ENCODE assay signal across 15 mouse cellular contexts in the genomic region with DNA sequence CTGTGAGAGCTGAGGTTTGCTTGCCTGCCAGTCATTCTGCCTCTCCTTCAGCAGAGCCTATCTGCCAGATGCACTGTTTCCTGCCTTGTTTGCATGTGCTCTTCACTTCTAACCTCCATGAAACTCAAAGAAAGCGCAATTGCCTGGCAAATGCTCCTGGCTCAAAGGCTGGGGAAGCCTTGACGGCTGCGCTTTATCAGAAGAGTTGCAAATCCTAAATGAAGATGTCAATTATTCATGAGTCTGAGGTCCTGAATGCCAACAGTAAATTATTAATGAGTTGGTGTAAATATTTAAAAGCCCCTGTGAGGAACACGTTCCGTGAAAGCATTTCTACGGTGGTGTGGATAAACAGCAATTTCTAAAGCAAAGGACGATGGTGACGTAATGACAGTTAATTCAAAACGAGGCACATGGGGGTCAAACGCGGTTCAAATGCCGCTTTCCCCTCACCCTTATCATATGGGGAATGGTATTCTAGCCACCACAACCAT.
A peak's percentile ranks its signal among the peaks of the same experiment; 100 is the strongest.
DNase-seq lines count a peak whose midpoint lies in the region; ATAC-seq and TF ChIP-seq lines count a peak whose summit lies in the region.
"Had no signal": no experiment of that assay in that cellular context is flagged by ENCODE, and none has a peak within 500 bp of the region (broad histone marks: within the 10 kb centered on the region; RNA-seq: fewer than 3 reads in every experiment).

No protein-coding gene starts in this region.

- no peak overlapping the region for H3K4me2 ChIP-seq in forebrain, embryonic 15.5 days (replicated peaks)
- no peak overlapping the region for H3K4me2 ChIP-seq in forebrain, embryonic 11.5 days (ENCODE audit: low read depth, low read length, severe bottlenecking)
- H3K4me2 ChIP-seq in hindbrain, embryonic 16.5 days (ENCODE audit: low read length), result peak overlapping the region; percentile 36
- H3K4me2 ChIP-seq in neural tube, embryonic 12.5 days (replicated peaks), result peak overlapping the region; percentile 22; the same call in 1 of the 2 replicates
- H3K4me2 ChIP-seq: liver, embryonic 15.5 days had no signal

- no peak overlapping the region for H3K4me3 ChIP-seq in forebrain, embryonic 15.5 days
- no peak overlapping the region for H3K4me3 ChIP-seq in forebrain, embryonic 11.5 days (ENCODE audit: low read depth, low read length)
- no peak overlapping the region for H3K4me3 ChIP-seq in hindbrain, embryonic 16.5 days (ENCODE audit: low read length)
- no peak overlapping the region for H3K4me3 ChIP-seq in neural tube, embryonic 12.5 days
- H3K4me3 ChIP-seq: liver, embryonic 15.5 days had no signal

- no peak for DNase-seq in forebrain, embryonic 11.5 days (ENCODE audit: low spot score)
- peak; percentile 88 for DNase-seq in brain, embryonic 14.5 days (ENCODE audit: low read depth)
- DNase-seq in urinary bladder, postnatal 36 days (ENCODE audit: low spot score in 2 of 2), result no peak
- no peak for DNase-seq in left cerebral cortex, adult 11 months (ENCODE audit: low spot score)
- DNase-seq in lung, postnatal 10 days, result no peak
- DNase-seq: cerebellum, adult 11-12 months; gastrocnemius, postnatal 10 days; kidney, postnatal 25 days; right cerebral cortex, postnatal 14 days; thymus, postnatal 36 days had no signal

- H3K27ac ChIP-seq in forebrain, embryonic 15.5 days (replicated peaks), result peak overlapping the region; percentile 14; the same call in 1 of the 2 replicates
- no peak overlapping the region for H3K27ac ChIP-seq in forebrain, embryonic 11.5 days (ENCODE audit: low read depth, low read length)
- no peak overlapping the region for H3K27ac ChIP-seq in hindbrain, embryonic 16.5 days (ENCODE audit: low read depth, low read length)
- H3K27ac ChIP-seq in neural tube, embryonic 12.5 days, result no peak overlapping the region
- H3K27ac ChIP-seq: liver, embryonic 15.5 days had no signal

- H3K36me3 ChIP-seq in forebrain, embryonic 15.5 days, result no peaks in the 10 kb centered on the region
- no peaks in the 10 kb centered on the region for H3K36me3 ChIP-seq in forebrain, embryonic 11.5 days (ENCODE audit: control insufficient read depth, insufficient read depth, low read length)
- H3K36me3 ChIP-seq in hindbrain, embryonic 16.5 days (ENCODE audit: control insufficient read depth, insufficient read depth, low read length), result no peaks in the 10 kb centered on the region
- H3K36me3 ChIP-seq in neural tube, embryonic 12.5 days, result no peaks in the 10 kb centered on the region
- H3K36me3 ChIP-seq: liver, embryonic 15.5 days had no signal

- H3K9me3 ChIP-seq in forebrain, embryonic 15.5 days, result no peaks in the 10 kb centered on the region
- H3K9me3 ChIP-seq in forebrain, embryonic 11.5 days (ENCODE audit: control insufficient read depth, low read length), result no peaks in the 10 kb centered on the region
- H3K9me3 ChIP-seq in hindbrain, embryonic 16.5 days (ENCODE audit: control insufficient read depth, low read length), result no peaks in the 10 kb centered on the region
- H3K9me3 ChIP-seq in neural tube, embryonic 12.5 days, result no peaks in the 10 kb centered on the region
- H3K9me3 ChIP-seq: liver, embryonic 15.5 days had no signal

- H3K4me1 ChIP-seq in forebrain, embryonic 15.5 days, result peaks cover 8% of the 10 kb centered on the region
- H3K4me1 ChIP-seq in forebrain, embryonic 11.5 days (replicated peaks; ENCODE audit: control insufficient read depth, insufficient read depth, low read length), result no peaks in the 10 kb centered on the region
- peaks cover 5% of the 10 kb centered on the region for H3K4me1 ChIP-seq in hindbrain, embryonic 16.5 days (ENCODE audit: control insufficient read depth, insufficient read depth, low read depth, low read length)
- 0 out of 2 replicates have a peak, but pooled peaks cover 5% of the 10 kb centered on the region for H3K4me1 ChIP-seq in neural tube, embryonic 12.5 days
- H3K4me1 ChIP-seq: liver, embryonic 15.5 days had no signal

- H3K9ac ChIP-seq in forebrain, embryonic 15.5 days (replicated peaks), result no peak overlapping the region
- no peak overlapping the region for H3K9ac ChIP-seq in forebrain, embryonic 11.5 days (ENCODE audit: low read length)
- H3K9ac ChIP-seq in hindbrain, embryonic 16.5 days (ENCODE audit: low read depth, low read length), result 0 out of 2 replicates have a peak overlapping the region, but pooled peaks have one; percentile 13
- no peak overlapping the region for H3K9ac ChIP-seq in neural tube, embryonic 12.5 days
- H3K9ac ChIP-seq: liver, embryonic 15.5 days had no signal

- TF ChIP-seq CTCF in brain, embryonic 14.5 days (IDR thresholded peaks at IDR 0.05; ENCODE audit: borderline replicate concordance, extremely low read depth, insufficient read depth, insufficient read length), result no peak

- 33% methylated on average over 12 of the region's 12 CpGs for WGBS in forebrain, embryonic 15.5 days
- WGBS in forebrain, embryonic 11.5 days, result 77% methylated on average over 12 of the region's 12 CpGs
- 19% methylated on average over 12 of the region's 12 CpGs for WGBS in hindbrain, embryonic 16.5 days
- WGBS in neural tube, embryonic 12.5 days, result 32% methylated on average over 12 of the region's 12 CpGs

- peak; percentile 74 for ATAC-seq in forebrain, embryonic 15.5 days (replicated peaks)
- ATAC-seq in forebrain, embryonic 11.5 days (replicated peaks; ENCODE audit: low FRiP score), result no peak
- ATAC-seq in hindbrain, embryonic 16.5 days, result peak; percentile 56; the same call in 1 of the 2 replicates
- ATAC-seq in neural tube, embryonic 12.5 days (ENCODE audit: low FRiP score, low read depth), result peak; percentile 66
- ATAC-seq: intestine, postnatal 0 days had no signal

- H3K27me3 ChIP-seq in forebrain, embryonic 15.5 days, result no peaks in the 10 kb centered on the region
- no peaks in the 10 kb centered on the region for H3K27me3 ChIP-seq in forebrain, embryonic 11.5 days (ENCODE audit: control insufficient read depth, insufficient read depth, low read length)
- no peaks in the 10 kb centered on the region for H3K27me3 ChIP-seq in hindbrain, embryonic 16.5 days (replicated peaks; ENCODE audit: control insufficient read depth, insufficient read depth, low read length)
- H3K27me3 ChIP-seq in neural tube, embryonic 12.5 days (replicated peaks), result no peaks in the 10 kb centered on the region
- H3K27me3 ChIP-seq: liver, embryonic 15.5 days had no signal

- no peak for TF ChIP-seq POLR2A in brain, embryonic 14.5 days (IDR thresholded peaks at IDR 0.05; ENCODE audit: borderline replicate concordance, extremely low read depth, insufficient read depth, insufficient read length, poor library complexity, severe bottlenecking)

Comparison
In these comparisons a context has a peak if more than half of its experiments do, and no peak if none do; other contexts are left out.
1. H3K4me2 ChIP-seq: peak in hindbrain, embryonic 16.5 days (single experiment) and neural tube, embryonic 12.5 days (single experiment); none in forebrain, embryonic 15.5 days (single experiment) and forebrain, embryonic 11.5 days (single experiment).